Mouse (Mus musculus) forebrain, embryonic 13.5 days (tissue): ENCODE data around the gene Plk1. TPM values are rescaled to one million over a fixed set of nuclear protein-coding genes. Genes with fewer than 3 reads are reported as not detected.

Experiments
- ATAC-seq: fragments of 200-750 bp; cut with Nextera tagmentation; 2 replicates; pipeline ENCODE4 v1.8.0; 2017
- H3K27ac ChIP-seq: fragments of 300-500 bp; sonication (generic); 2 replicates; pipeline ENCODE4 v1.5.1; 2015; ENCODE audit warnings: inconsistent platforms, mild to moderate bottlenecking, moderate library complexity
- H3K27me3 ChIP-seq: fragments of 300-500 bp; sonication (generic); 2 replicates; pipeline ENCODE4 v1.6.1; 2015; ENCODE audit warnings: mild to moderate bottlenecking, inconsistent platforms
- H3K36me3 ChIP-seq: fragments of 300-500 bp; sonication (generic); 2 replicates; pipeline ENCODE4 v1.6.1; 2015; ENCODE audit warnings: mild to moderate bottlenecking, inconsistent platforms; ENCODE audit not compliant: poor library complexity, severe bottlenecking
- H3K4me1 ChIP-seq: fragments of 300-500 bp; sonication (generic); 2 replicates; pipeline ENCODE4 v1.6.1; 2015; ENCODE audit warnings: inconsistent platforms
- H3K4me2 ChIP-seq: fragments of 300-500 bp; sonication (generic); 2 replicates; pipeline ENCODE4 v1.6.1; 2015; ENCODE audit warnings: inconsistent platforms, mild to moderate bottlenecking, moderate library complexity
- H3K4me3 ChIP-seq: fragments of 300-500 bp; sonication (generic); 2 replicates; pipeline ENCODE4 v1.5.1; 2015; ENCODE audit warnings: mild to moderate bottlenecking, inconsistent platforms
- H3K9ac ChIP-seq: fragments of 300-500 bp; sonication (generic); 2 replicates; pipeline ENCODE4 v1.6.1; 2015; ENCODE audit warnings: mild to moderate bottlenecking, inconsistent platforms
- H3K9me3 ChIP-seq: fragments of 300-500 bp; sonication (generic); replicated peaks from 2 replicates; pipeline ENCODE4 v1.6.1; 2016; ENCODE audit warnings: inconsistent platforms
- WGBS: fragments of 180-500 bp; shearing (Covaris S2); methylation state at CpG from one replicate; pipeline ENCODE4 v1.1.7; 2015; 5-methylcytosine and 5-hydroxymethylcytosine counted together
- polyA plus RNA-seq: library from polyadenylated mRNA; unstranded; fragments of >200 nt; fragmentation: Nextera tagmentation; extraction: Ambion mirVana; gene quantifications from 2 replicates; pipeline ENCODE4 v1.2.1, GENCODE M21; 2015

Plk1 gene
- 118 and 124 TPM in 2 replicates for polyA plus RNA-seq

- under 1% methylated on average over 63 of the region's 63 CpGs for WGBS
- Histone ChIP-seq H3K27me3 (no peaks in the 10 kb centered on the region), H3K4me2 (peak within 1 kb of the TSS; percentile 86), H3K4me1 (peaks cover 54% of the 10 kb centered on the region), H3K9me3 (no peaks in the 10 kb centered on the region), H3K27ac (peak within 1 kb of the TSS; percentile 80), H3K4me3 (peak within 1 kb of the TSS; percentile 81), H3K36me3 (peaks cover 28% of the 10 kb centered on the region), H3K9ac (peak within 1 kb of the TSS; percentile 79)
- ATAC-seq: peak; percentile 95
These were observed at the start of gene Plk1 for GRCm38 (mm10) chr7:122158915-122159902. TSS of gene Plk1 (plus strand) at chr7:122159439.

GRCm38 (mm10) chr7:122123518-122123917, 35.7 kb upstream of the Plk1 start:
- H3K4me2 ChIP-seq: no peak overlapping the region
- 89% methylated on average over 4 of the region's 4 CpGs for WGBS
- H3K4me1 ChIP-seq: no peaks in the 10 kb centered on the region
- H3K9ac ChIP-seq: no peak overlapping the region
- H3K36me3 ChIP-seq: peaks cover 64% of the 10 kb centered on the region
- no peaks in the 10 kb centered on the region for H3K27me3 ChIP-seq
- no peak overlapping the region for H3K27ac ChIP-seq
- ATAC-seq: no peak
- no peak overlapping the region for H3K4me3 ChIP-seq
- no peaks in the 10 kb centered on the region for H3K9me3 ChIP-seq

GRCm38 (mm10) chr7:122125636-122126035, 33.6 kb upstream of the Plk1 start:
- no peak for ATAC-seq
- H3K9me3 ChIP-seq: no peaks in the 10 kb centered on the region
- H3K27ac ChIP-seq: no peak overlapping the region
- no peaks in the 10 kb centered on the region for H3K27me3 ChIP-seq
- 75% methylated on average over 8 of the region's 8 CpGs for WGBS
- no peak overlapping the region for H3K4me3 ChIP-seq
- no peak overlapping the region for H3K9ac ChIP-seq
- H3K36me3 ChIP-seq: peaks cover 56% of the 10 kb centered on the region
- no peaks in the 10 kb centered on the region for H3K4me1 ChIP-seq
- H3K4me2 ChIP-seq: no peak overlapping the region

GRCm38 (mm10) chr7:122126946-122127345, 32.3 kb upstream of the Plk1 start:
- Histone ChIP-seq H3K4me3 (no peak overlapping the region), H3K9ac (no peak overlapping the region), H3K27me3 (no peaks in the 10 kb centered on the region), H3K27ac (no peak overlapping the region), H3K36me3 (peaks cover 46% of the 10 kb centered on the region), H3K4me2 (no peak overlapping the region), H3K9me3 (no peaks in the 10 kb centered on the region), H3K4me1 (peaks cover 4% of the 10 kb centered on the region; the same call in 1 of the 2 replicates)
- ATAC-seq: no peak
- 96% methylated on average over 11 of the region's 11 CpGs for WGBS

- Histone ChIP-seq H3K4me2 (peak overlapping the region; percentile 84), H3K4me1 (peaks cover 19% of the 10 kb centered on the region), H3K4me3 (peak overlapping the region; percentile 93), H3K36me3 (peaks cover 43% of the 10 kb centered on the region), H3K9me3 (no peaks in the 10 kb centered on the region), H3K27me3 (no peaks in the 10 kb centered on the region), H3K27ac (no peak overlapping the region), H3K9ac (peak overlapping the region; percentile 87)
- ATAC-seq: no peak
These were observed 27.4 kb upstream of the Plk1 start for GRCm38 (mm10) chr7:122131834-122132233.

- H3K27ac ChIP-seq: peak within 1 kb of the TSS; percentile 57; the same call in 1 of the 2 replicates
- H3K4me2 ChIP-seq: peak within 1 kb of the TSS; percentile 84
- H3K9me3 ChIP-seq: no peaks in the 10 kb centered on the region
- H3K4me3 ChIP-seq: peak within 1 kb of the TSS; percentile 93
- ATAC-seq: peak; percentile 98
- H3K36me3 ChIP-seq: peaks cover 43% of the 10 kb centered on the region
- H3K9ac ChIP-seq: peak within 1 kb of the TSS; percentile 87
- H3K4me1 ChIP-seq: peaks cover 19% of the 10 kb centered on the region
- no peaks in the 10 kb centered on the region for H3K27me3 ChIP-seq
- WGBS: under 1% methylated on average over 54 of the region's 54 CpGs
These were observed 26.5 kb upstream of the Plk1 start, which contains the start of the genes Palb2 and Dctn5 for GRCm38 (mm10) chr7:122132497-122133337. TSS of gene Palb2 (minus strand) at chr7:122132985. TSS of gene Dctn5 (plus strand) at chr7:122133041.

- H3K27ac ChIP-seq: peak overlapping the region; percentile 57; the same call in 1 of the 2 replicates
- H3K4me2 ChIP-seq: peak overlapping the region; percentile 84
- peak overlapping the region; percentile 93 for H3K4me3 ChIP-seq
- H3K36me3 ChIP-seq: peaks cover 43% of the 10 kb centered on the region
- no peak for ATAC-seq
- H3K9me3 ChIP-seq: no peaks in the 10 kb centered on the region
- peaks cover 19% of the 10 kb centered on the region for H3K4me1 ChIP-seq
- peak overlapping the region; percentile 87 for H3K9ac ChIP-seq
- H3K27me3 ChIP-seq: no peaks in the 10 kb centered on the region
- WGBS: 20% methylated on average over 8 of the region's 8 CpGs
These were observed 26.0 kb upstream of the Plk1 start for GRCm38 (mm10) chr7:122133338-122133625.

GRCm38 (mm10) chr7:122135070-122135469, 24.2 kb upstream of the Plk1 start:
- Histone ChIP-seq H3K4me3 (no peak overlapping the region), H3K4me1 (peaks cover 19% of the 10 kb centered on the region), H3K9me3 (no peaks in the 10 kb centered on the region), H3K9ac (no peak overlapping the region), H3K27ac (no peak overlapping the region), H3K4me2 (no peak overlapping the region), H3K27me3 (no peaks in the 10 kb centered on the region), H3K36me3 (peaks cover 55% of the 10 kb centered on the region)
- no peak for ATAC-seq
- 71% methylated on average over 10 of the region's 10 CpGs for WGBS

- Histone ChIP-seq H3K36me3 (peaks cover 75% of the 10 kb centered on the region), H3K4me3 (no peak overlapping the region), H3K27ac (no peak overlapping the region), H3K4me1 (peaks cover 14% of the 10 kb centered on the region), H3K4me2 (no peak overlapping the region), H3K9me3 (no peaks in the 10 kb centered on the region), H3K9ac (no peak overlapping the region), H3K27me3 (no peaks in the 10 kb centered on the region)
- no peak for ATAC-seq
These were observed 22.2 kb upstream of the Plk1 start for GRCm38 (mm10) chr7:122137071-122137470.

GRCm38 (mm10) chr7:122138190-122138589, 21.0 kb upstream of the Plk1 start:
- Histone ChIP-seq H3K4me2 (no peak overlapping the region), H3K4me1 (peaks cover 11% of the 10 kb centered on the region), H3K4me3 (no peak overlapping the region), H3K27ac (no peak overlapping the region), H3K27me3 (no peaks in the 10 kb centered on the region), H3K36me3 (peaks cover 84% of the 10 kb centered on the region), H3K9ac (no peak overlapping the region), H3K9me3 (no peaks in the 10 kb centered on the region)
- WGBS: 95% methylated on average over 5 of the region's 5 CpGs
- ATAC-seq: no peak

- Histone ChIP-seq H3K9me3 (no peaks in the 10 kb centered on the region), H3K4me3 (no peak overlapping the region), H3K36me3 (peaks cover 95% of the 10 kb centered on the region), H3K27me3 (no peaks in the 10 kb centered on the region), H3K27ac (no peak overlapping the region), H3K4me1 (no peaks in the 10 kb centered on the region), H3K4me2 (no peak overlapping the region), H3K9ac (no peak overlapping the region)
- no peak for ATAC-seq
These were observed 18.2 kb upstream of the Plk1 start for GRCm38 (mm10) chr7:122140991-122141390.

- H3K9ac ChIP-seq: no peak overlapping the region
- no peaks in the 10 kb centered on the region for H3K27me3 ChIP-seq
- H3K4me3 ChIP-seq: no peak overlapping the region
- H3K9me3 ChIP-seq: no peaks in the 10 kb centered on the region
- peaks cover 4% of the 10 kb centered on the region for H3K4me1 ChIP-seq
- WGBS: 91% methylated on average over 4 of the region's 4 CpGs
- ATAC-seq: no peak
- H3K4me2 ChIP-seq: no peak overlapping the region
- no peak overlapping the region for H3K27ac ChIP-seq
- H3K36me3 ChIP-seq: peaks cover 30% of the 10 kb centered on the region
These were observed 6.8 kb upstream of the Plk1 start for GRCm38 (mm10) chr7:122152473-122152872.
